Mouse (Mus musculus) heart, adult 2 months (tissue): Measurements from ENCODE around the gene L3mbtl4.
"Not testable (repeated sequence)": the region's sequence is repeated elsewhere in the genome, so short reads cannot be mapped to it uniquely, and the experiment has no call there.

Experiments
- CTCF ChIP-seq: fragments of 200-600 bp; IDR thresholded peaks from 2 replicates; pipeline ENCODE4 v1.8.1; 2022; ENCODE audit warnings: antibody characterized with exemption, mild to moderate bottlenecking, moderate library complexity
- EP300 ChIP-seq: fragments of 200-500 bp; IDR thresholded peaks from 2 replicates; pipeline ENCODE4 v1.6.1; 2011; ENCODE audit warnings: low read depth, low read length, control low read depth; ENCODE audit not compliant: insufficient read depth
- POLR2A ChIP-seq: fragments of 200-500 bp; IDR thresholded peaks from 2 replicates; pipeline ENCODE4 v1.6.1; 2011; ENCODE audit warnings: mild to moderate bottlenecking, low read depth, low read length, control low read depth; ENCODE audit not compliant: insufficient read depth

DNA sequence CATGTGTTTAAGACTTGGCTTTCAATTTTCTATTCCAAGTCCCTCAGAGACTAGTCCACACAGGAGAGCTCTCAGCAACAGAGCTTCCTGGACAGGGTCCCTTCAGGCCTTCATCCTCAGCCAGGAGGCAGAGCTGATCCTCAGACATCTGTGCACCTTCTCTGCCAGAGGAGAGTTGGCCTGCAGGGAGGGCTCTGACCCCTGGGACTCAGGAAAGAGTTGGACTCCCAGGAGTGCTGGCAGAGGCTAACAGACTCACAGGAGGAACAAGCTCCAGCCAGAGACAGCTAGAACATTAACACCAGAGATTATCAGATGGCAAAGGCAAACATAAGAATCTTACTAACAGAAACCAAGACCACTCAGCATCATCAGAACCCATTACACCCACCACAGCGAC, 133.5 kb downstream of the L3mbtl4 start:
- TF ChIP-seq CTCF, POLR2A, EP300: not testable (repeated sequence)
